Mouse (Mus musculus) brain, embryonic 14.5 days (tissue): Measurements from ENCODE around the gene Fam124b. TPM values are rescaled to one million over a fixed set of nuclear protein-coding genes. Genes with fewer than 3 reads are reported as not detected.

ENCODE experiments used
- DNase-seq: peaks from one replicate; pipeline ENCODE4 v3.0.0-alpha.2; 2011; ENCODE audit warnings: low read depth
- CTCF ChIP-seq: fragments of 200-500 bp; IDR thresholded peaks from 2 replicates; pipeline ENCODE4 v1.5.1; 2012; ENCODE audit warnings: inconsistent platforms, mild to moderate bottlenecking, moderate library complexity, borderline replicate concordance; ENCODE audit not compliant: insufficient read depth, insufficient read length; ENCODE audit errors: extremely low read depth
- POLR2A ChIP-seq: fragments of 200-500 bp; IDR thresholded peaks from 2 replicates; pipeline ENCODE4 v1.6.1; 2012; ENCODE audit warnings: mild to moderate bottlenecking, inconsistent platforms, borderline replicate concordance; ENCODE audit not compliant: poor library complexity, insufficient read depth, insufficient read length, severe bottlenecking; ENCODE audit errors: extremely low read depth
- polyA plus RNA-seq: library from polyadenylated mRNA; depleted of rRNA; stranded (reverse); fragments of >200 nt; gene quantifications from 2 replicates; pipeline ENCODE4 v1.2.3, GENCODE M21; 2012; rRNA removed

Gene Fam124b
- polyA plus RNA-seq, 1 experiment, result 0.55 TPM

GRCm38 (mm10) chr1:80167706-80168105 is 50.6 kb downstream of the Fam124b start:
- TF ChIP-seq CTCF (no peak), POLR2A (no peak)

GRCm38 (mm10) chr1:80166577-80166976 is 51.7 kb downstream of the Fam124b start:
- no peak for TF ChIP-seq CTCF
- TF ChIP-seq POLR2A, result no peak
- DNase-seq, result no peak

More at GRCm38 (mm10) chr1:80167706-80168105, 50.6 kb downstream of the Fam124b start:
- no peak for DNase-seq

DNA sequence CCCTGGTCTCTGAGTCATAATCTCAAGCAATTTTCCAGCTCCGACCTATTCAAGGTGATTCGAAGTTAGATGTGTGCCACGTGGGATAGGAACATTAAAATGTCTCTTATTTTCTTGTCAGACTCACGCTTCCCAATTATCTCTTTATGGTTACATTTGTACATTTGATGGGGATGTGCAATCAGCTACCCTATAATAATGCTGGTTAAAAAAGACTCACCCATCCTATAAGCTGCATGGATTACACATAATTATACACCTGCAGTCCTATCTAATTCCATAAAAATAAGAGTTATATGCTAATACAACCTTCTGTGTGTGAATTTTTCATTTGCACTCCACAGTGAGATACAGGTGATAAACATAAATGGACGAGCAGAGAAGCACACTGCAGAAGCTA is 52.9 kb downstream of the Fam124b start:
- TF ChIP-seq CTCF, result no peak
- TF ChIP-seq POLR2A, result no peak
- peak; percentile 34 for DNase-seq

- no peak for DNase-seq
- TF ChIP-seq POLR2A, result no peak
- no peak for TF ChIP-seq CTCF
Observed at GRCm38 (mm10) chr1:80162943-80163342, 55.3 kb downstream of the Fam124b start.

- TF ChIP-seq POLR2A (no peak), CTCF (no peak)
Observed at GRCm38 (mm10) chr1:80159586-80159985, 58.7 kb downstream of the Fam124b start.

GRCm38 (mm10) chr1:80154902-80155301 is 63.4 kb downstream of the Fam124b start:
- TF ChIP-seq CTCF (no peak), POLR2A (no peak)
- DNase-seq, result peak; percentile 52

More at GRCm38 (mm10) chr1:80159586-80159985, 58.7 kb downstream of the Fam124b start:
- no peak for DNase-seq

DNA sequence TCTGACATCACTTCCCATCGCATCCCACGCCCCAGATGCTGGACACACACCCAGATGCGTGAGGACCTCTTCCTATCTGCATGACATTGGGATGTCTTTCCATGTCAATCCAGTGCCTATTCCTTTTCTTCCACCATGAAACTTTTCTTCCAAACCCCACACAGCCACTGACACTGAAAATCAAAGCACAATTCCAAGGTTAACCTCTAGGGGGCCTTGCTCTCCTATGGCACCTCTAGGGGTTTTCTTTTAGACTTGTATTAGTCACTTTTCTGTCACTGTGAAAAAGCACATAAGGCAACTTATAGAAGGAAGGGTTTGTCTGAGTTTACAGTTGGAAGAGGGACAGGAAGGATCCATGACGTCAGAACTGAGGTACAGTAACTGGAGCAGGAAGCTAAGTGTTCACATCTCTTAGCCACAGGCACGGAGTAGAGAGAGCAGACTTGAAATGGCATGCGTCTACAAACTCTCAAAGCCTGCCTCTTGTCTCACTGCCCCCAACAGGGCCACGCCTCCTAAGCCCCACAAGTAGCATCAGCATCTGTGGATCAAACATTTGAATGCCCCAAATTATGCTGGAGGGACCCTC is 65.1 kb downstream of the Fam124b start:
- TF ChIP-seq POLR2A (no peak), CTCF (no peak)

GRCm38 (mm10) chr1:80150681-80151080 is 67.6 kb downstream of the Fam124b start:
- DNase-seq, result no peak
- TF ChIP-seq POLR2A (no peak), CTCF (no peak)

More for the DNA sequence above, 65.1 kb downstream of the Fam124b start:
- DNase-seq, result no peak

Other genes starting within 250 kb of the Fam124b start
- gene Cul3, start 122.0 kb upstream of the Fam124b start, polyA plus RNA-seq, result 49.3 and 75.0 TPM in 2 replicates
- gene Gm45261, start 243.0 kb upstream of the Fam124b start, polyA plus RNA-seq, result not detected in 2 replicates